In the genomic region with DNA sequence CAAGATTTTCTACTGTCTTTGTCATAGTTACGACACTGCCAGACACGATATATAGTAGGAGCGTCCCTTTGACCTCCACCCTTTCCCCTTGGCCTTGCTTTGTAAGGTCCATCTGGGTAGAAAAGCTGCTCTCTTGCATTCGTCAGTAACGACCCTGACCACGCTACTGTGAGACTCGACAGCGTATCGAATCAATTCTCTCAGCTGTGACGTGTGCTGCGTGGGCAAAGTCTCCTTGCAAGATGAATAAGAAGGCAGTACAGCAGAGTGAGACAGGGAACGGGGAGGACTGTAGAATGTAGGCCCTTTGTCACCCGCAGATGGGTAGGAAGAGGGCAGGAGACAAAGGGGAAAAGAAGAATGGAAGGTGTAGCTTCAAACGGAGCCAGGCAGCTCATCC, we compare ENCODE assay signal across 20 mouse cellular contexts.
A peak's percentile ranks its signal among the peaks of the same experiment; 100 is the strongest.
DNase-seq lines count a peak whose midpoint lies in the region; ATAC-seq and TF ChIP-seq lines count a peak whose summit lies in the region.
"Had no signal": no experiment of that assay in that cellular context is flagged by ENCODE, and none has a peak within 500 bp of the region (broad histone marks: within the 10 kb centered on the region; RNA-seq: fewer than 3 reads in every experiment).

No protein-coding gene starts in this region.

- no peak overlapping the region for H3K4me3 ChIP-seq in hindbrain, postnatal 0 days (ENCODE audit: low read length)
- H3K4me3 ChIP-seq in thymus, adult 2 months (ENCODE audit: control insufficient read depth, insufficient read depth, low read length) = no peak overlapping the region
- H3K4me3 ChIP-seq: erythroblast, embryonic 14.5 days; forebrain, embryonic 15.5 days; heart, embryonic 13.5 days; limb, embryonic 12.5 days; liver, embryonic 13.5 days; lung, embryonic 15.5 days had no signal

- H3K4me2 ChIP-seq in hindbrain, postnatal 0 days (ENCODE audit: low read depth, low read length) = no peak overlapping the region
- H3K4me2 ChIP-seq: forebrain, embryonic 15.5 days; heart, embryonic 13.5 days; limb, embryonic 12.5 days; liver, embryonic 13.5 days; lung, embryonic 15.5 days had no signal

- H3K27me3 ChIP-seq in hindbrain, postnatal 0 days (ENCODE audit: insufficient read depth, low read length) = peaks cover 5% of the 10 kb centered on the region; the same call in 1 of the 2 replicates
- H3K27me3 ChIP-seq in thymus, adult 2 months (ENCODE audit: control insufficient read depth, insufficient read depth, low read length) = no peaks in the 10 kb centered on the region
- H3K27me3 ChIP-seq: forebrain, embryonic 15.5 days; limb, embryonic 12.5 days; liver, embryonic 13.5 days; lung, embryonic 15.5 days had no signal

- no peaks in the 10 kb centered on the region for H3K9me3 ChIP-seq in hindbrain, postnatal 0 days (ENCODE audit: low read length)
- H3K9me3 ChIP-seq: forebrain, embryonic 15.5 days; heart, embryonic 13.5 days; limb, embryonic 12.5 days; liver, embryonic 13.5 days; lung, embryonic 15.5 days had no signal

- no peak for TF ChIP-seq POLR2A in thymus, adult 2 months (IDR thresholded peaks at IDR 0.05; ENCODE audit: control insufficient read depth, extremely low read depth, insufficient read depth, low read length, poor library complexity)

- H3K4me1 ChIP-seq in hindbrain, postnatal 0 days (ENCODE audit: insufficient read depth, low read length) = peaks cover 6% of the 10 kb centered on the region; the same call in 1 of the 2 replicates
- no peaks in the 10 kb centered on the region for H3K4me1 ChIP-seq in thymus, adult 2 months (replicated peaks; ENCODE audit: control insufficient read depth, insufficient read depth, low read length)
- H3K4me1 ChIP-seq: heart, embryonic 13.5 days; limb, embryonic 12.5 days had no signal

- peak; percentile 12 for DNase-seq in brain, adult 2 months (ENCODE audit: low read depth, low spot score)
- DNase-seq in embryo, embryonic 11 days = peak; percentile 69
- DNase-seq in hindbrain, postnatal 0 days (ENCODE audit: low spot score) = peak; percentile 43
- DNase-seq in neural tube, embryonic 10.5 days (ENCODE audit: extremely low spot score, low spot score) = peak; percentile 43
- no peak for DNase-seq in thymus, adult 2 months
- no peak for DNase-seq in urinary bladder, postnatal 10 days (ENCODE audit: low spot score)
- DNase-seq: adrenal gland, postnatal 25 days; cerebellum, adult 8-10 months; heart, postnatal 4 days; kidney, adult 18-20 months; kidney, postnatal 14 days; liver, embryonic 13.5 days; right cerebral cortex, postnatal 25 days; thymus, postnatal 14 days had no signal

- no peak for TF ChIP-seq CTCF in hindbrain, postnatal 0 days (IDR thresholded peaks at IDR 0.05; ENCODE audit: low read depth)
- TF ChIP-seq CTCF in thymus, adult 2 months (IDR thresholded peaks at IDR 0.05; ENCODE audit: borderline replicate concordance, control insufficient read depth, extremely low read depth, insufficient read depth, low read length, poor library complexity) = no peak

- no peak overlapping the region for H3K9ac ChIP-seq in hindbrain, postnatal 0 days (replicated peaks; ENCODE audit: low read length)
- H3K9ac ChIP-seq: forebrain, embryonic 15.5 days; heart, embryonic 13.5 days; limb, embryonic 12.5 days; liver, embryonic 13.5 days; lung, embryonic 15.5 days had no signal

- no peak for ATAC-seq in hindbrain, postnatal 0 days
- ATAC-seq in megakaryocyte progenitor cell, adult 5-6 weeks (replicated peaks; ENCODE audit: poor library complexity) = no peak
- ATAC-seq: forebrain, embryonic 15.5 days had no signal

- WGBS in hindbrain, postnatal 0 days = 27% methylated on average over 14 of the region's 14 CpGs
- 95% methylated on average over 14 of the region's 14 CpGs for WGBS in thymus, adult 2 months

- H3K27ac ChIP-seq in hindbrain, postnatal 0 days = no peak overlapping the region
- no peak overlapping the region for H3K27ac ChIP-seq in thymus, adult 2 months (ENCODE audit: control insufficient read depth, insufficient read depth, low read length)
- H3K27ac ChIP-seq: forebrain, embryonic 15.5 days; heart, embryonic 13.5 days; limb, embryonic 12.5 days; liver, embryonic 13.5 days; lung, embryonic 15.5 days had no signal

- H3K36me3 ChIP-seq in hindbrain, postnatal 0 days (ENCODE audit: insufficient read depth, low read length) = no peaks in the 10 kb centered on the region
- no peaks in the 10 kb centered on the region for H3K36me3 ChIP-seq in thymus, adult 2 months (ENCODE audit: control insufficient read depth, insufficient read depth, low read length)
- H3K36me3 ChIP-seq: forebrain, embryonic 15.5 days; heart, embryonic 13.5 days; limb, embryonic 12.5 days; liver, embryonic 13.5 days; lung, embryonic 15.5 days had no signal

Comparison
In these comparisons a context has a peak if more than half of its experiments do, and no peak if none do; other contexts are left out.
1. DNase-seq: peak in brain, adult 2 months (single experiment), embryo, embryonic 11 days (single experiment), hindbrain, postnatal 0 days (single experiment) and neural tube, embryonic 10.5 days (single experiment); none in thymus, adult 2 months (single experiment) and urinary bladder, postnatal 10 days (single experiment).